Mouse (Mus musculus) adrenal gland (tissue): ENCODE data around the gene Tgfbr3l.

ENCODE experiments used
- intact Hi-C: fragments of 180-260 bp; cut with DNase I; formaldehyde crosslinking; loops from one replicate; pipeline ENCODE4 v1.15.1; 2025
- long read RNA-seq, 2 experiments: library from polyadenylated mRNA; unstranded; transcript quantifications; one replicate each; pipeline ENCODE4 v2.0.0; 2020; ENCODE audit warnings: borderline replicate concordance in 1 of 2; ENCODE audit not compliant: insufficient replicate concordance in 1 of 2

The Tgfbr3l gene
- long read RNA-seq, experiment 1 = 0 reads
- long read RNA-seq, experiment 2 = 0 reads

GRCm38 (mm10) chr8:4247951-4248540 is at the start of gene Tgfbr3l:
Tgfbr3l (plus strand) TSS chr8:4248214.
- intact Hi-C loops = no loop called here

- intact Hi-C loops = no loop called here
These were observed 46.7 kb upstream of the Tgfbr3l start for GRCm38 (mm10) chr8:4201321-4201720.

DNA sequence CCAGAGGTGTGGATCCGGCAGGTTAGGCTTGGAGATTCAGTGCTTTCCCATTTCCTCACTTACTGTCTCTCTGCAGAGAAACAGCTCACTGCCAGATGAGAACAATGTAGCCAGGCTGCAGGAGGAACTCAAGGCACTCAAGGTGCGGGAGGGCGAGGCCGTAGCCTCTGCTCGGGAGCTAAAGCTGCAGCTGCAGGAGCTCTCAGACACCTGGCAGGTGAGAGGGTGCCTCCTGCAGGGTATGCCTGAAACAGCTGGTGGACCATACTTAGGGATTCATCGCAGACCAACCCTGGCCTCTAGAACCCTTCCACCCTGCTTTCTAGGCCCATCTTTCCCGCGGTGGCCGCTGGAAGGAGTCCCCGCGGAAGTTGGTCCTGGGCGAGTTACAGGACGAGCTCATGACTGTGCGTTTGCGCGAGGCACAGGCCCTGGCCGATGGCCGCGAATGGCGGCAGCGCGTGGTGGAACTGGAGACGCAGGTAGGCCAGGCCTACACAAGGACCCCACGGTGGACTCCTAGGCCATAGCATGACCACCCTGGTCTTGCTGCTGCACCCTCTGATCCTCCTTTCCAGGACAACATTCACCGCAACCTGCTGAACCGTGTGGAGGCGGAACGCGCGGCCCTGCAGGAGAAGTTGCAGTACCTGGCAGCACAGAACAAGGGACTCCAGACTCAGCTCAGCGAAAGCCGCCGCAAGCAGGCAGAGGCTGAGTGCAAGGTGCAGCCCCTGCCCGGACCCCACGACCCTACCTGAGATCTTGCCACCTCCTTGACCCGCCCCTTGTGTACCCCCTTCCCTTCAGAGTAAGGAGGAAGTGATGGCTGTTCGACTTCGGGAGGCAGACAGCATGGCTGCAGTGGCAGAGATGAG is 42.5 kb upstream of the Tgfbr3l start:
- intact Hi-C loops = no loop called here

GRCm38 (mm10) chr8:4206182-4207015 is 41.6 kb upstream of the Tgfbr3l start:
- intact Hi-C loops = no loop called here

DNA sequence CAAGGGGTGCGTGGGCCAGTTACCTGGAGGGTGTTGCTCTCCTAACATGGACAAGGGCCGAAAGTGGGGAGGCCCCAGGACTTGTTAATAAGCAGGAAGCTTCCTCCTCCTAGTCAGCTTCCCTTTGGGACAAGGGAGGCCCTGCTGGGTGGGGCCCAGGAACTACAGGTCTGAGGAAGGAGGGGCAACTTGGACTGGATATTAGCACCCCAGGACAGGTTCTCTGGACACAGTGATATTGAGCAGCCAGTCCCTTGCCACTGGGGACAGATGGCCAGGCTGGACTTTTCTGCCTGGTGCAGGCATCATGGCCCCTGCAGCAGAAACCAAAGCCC is 41.0 kb upstream of the Tgfbr3l start:
- intact Hi-C loops = no loop called here

GRCm38 (mm10) chr8:4211097-4211496 is 36.9 kb upstream of the Tgfbr3l start:
- intact Hi-C loops = no loop called here

DNA sequence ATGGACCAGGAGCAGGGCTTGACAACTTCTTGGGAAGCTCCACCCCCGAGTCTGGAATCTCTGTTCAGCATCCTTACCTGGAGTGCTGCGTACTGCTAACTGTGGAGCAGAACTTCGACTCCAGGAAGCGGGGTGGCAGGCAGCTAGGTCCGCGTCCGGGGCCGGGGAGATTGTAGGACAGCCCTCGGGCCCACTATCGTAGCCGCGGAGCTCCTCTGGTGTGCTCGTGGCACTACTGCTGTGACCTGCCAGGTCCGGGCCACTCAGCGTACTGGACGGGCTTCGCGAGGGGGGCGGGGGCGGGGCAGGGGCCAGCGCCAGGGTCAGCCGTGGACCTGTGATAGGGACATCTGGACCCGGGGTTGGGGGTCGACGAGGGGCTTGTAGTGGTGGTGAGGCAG is 35.2 kb upstream of the Tgfbr3l start:
- intact Hi-C loops = no loop called here

GRCm38 (mm10) chr8:4213210-4214005 is 34.6 kb upstream of the Tgfbr3l start:
- intact Hi-C loops = no loop called here

DNA sequence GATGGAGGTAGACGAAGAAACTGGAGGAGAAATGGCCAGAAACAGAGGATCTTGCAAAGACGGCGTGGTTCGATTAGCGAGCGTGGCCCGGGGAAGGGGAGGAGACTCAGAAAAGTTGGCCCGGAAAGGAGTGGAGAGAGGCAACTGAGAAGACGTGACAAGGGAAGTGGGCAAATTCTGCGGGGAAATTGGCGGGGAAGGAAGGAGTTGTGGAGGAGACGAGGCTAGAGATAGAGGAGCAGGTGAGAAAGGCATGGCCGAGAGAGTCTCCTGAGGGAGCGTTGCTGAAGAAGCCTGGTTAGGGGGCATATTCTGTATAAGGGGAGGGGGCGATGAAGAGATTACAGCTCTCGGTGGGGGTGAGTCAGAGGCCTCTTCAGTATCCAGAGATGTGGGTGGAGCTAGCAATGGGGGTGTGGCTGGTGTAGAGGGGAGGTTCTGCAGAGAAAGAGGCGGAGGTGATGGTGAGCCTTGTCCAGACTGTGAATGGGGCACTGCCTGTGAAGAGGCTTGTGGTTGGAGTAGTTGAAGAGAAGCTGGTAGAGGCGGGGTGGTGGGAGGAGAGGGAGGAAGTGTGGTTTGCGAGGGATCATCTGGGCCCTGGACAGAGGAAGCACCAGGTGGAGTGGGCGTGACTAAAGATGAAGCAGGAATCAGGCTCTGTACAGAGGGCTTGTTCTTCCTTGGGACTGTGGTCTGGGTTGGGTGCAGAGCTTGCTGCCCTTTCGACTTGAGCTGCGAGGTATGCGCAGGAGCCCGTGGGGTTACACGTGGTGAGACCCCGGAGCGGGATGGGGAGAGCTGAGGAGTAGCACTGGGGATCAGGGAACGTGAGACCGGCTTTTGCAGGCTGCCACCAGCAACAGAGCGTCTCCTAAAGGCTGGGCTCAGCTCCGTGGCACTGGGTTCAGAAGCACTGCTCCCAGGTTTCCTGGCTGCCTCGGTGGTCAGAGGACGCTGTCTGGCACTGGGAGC is 33.7 kb upstream of the Tgfbr3l start:
- intact Hi-C loops = no loop called here

DNA sequence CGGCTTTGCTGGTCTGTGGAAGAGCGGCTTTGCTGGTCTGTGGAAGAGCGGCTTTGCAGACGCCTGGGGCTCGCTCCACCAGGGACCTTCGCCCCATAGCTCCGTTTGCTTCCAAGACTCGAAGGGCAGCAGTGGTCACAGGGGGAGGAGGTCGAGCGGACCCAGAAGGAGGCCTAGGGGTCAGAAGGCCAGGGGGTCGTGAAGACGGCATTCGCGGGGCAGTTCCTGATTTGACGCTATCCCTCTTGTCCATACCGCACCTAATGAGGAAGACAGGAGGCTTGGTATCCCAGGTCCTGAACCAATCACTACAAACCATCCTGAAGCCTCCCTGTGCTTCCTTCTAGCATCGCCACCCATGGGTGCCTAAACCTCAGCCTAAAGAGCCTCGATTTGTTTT is 31.7 kb upstream of the Tgfbr3l start:
- intact Hi-C loops = no loop called here

DNA sequence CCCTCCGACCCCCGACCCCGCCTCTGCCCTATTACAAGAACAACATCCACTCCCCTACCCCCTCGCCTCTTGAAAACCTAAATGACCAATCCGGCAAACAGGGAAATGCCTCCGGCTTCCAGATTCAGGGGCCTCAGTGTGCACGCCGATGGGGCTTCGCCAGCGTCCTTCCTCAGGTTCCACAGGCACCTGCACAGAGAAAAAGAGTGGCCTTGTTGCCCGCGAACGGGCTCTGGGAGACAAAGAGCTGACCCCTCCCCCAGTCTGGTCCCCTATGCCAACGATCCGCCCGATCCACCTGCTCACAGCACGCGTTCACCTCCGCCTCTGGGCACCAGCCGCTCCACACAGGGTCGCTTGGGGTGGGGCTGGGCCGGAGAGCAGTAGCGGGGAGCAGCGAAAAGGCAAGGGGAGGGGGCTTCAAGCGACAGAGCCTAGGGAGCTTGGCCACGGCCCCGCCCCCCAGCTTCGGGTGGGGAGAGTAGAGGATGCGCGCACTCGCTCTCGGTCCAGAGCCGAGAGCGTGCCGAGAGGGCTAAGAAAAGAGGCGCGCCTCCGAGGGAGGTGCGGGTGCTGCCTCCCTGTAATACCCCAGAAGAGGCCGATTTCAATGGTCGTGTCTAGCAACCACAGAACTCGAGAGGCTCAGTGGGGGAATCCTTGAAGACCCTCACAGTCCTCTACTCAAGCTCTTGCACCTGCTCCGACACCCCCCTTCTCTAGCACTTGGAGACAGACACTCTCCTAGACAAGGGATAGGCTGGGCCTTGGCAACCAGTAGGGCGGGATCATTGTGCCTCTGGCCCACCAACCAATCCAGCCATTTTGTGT is 31.0 kb upstream of the Tgfbr3l start, which contains the start of gene Prr36:
Gene Prr36, minus strand, starts transcription at position 669 of the 831 bp plus-strand sequence.
- intact Hi-C loops = no loop called here

GRCm38 (mm10) chr8:4219617-4220016 is 28.4 kb upstream of the Tgfbr3l start:
- intact Hi-C loops = no loop called here

GRCm38 (mm10) chr8:4222059-4222458 is 26.0 kb upstream of the Tgfbr3l start:
- intact Hi-C loops = no loop called here

GRCm38 (mm10) chr8:4226323-4226722 is 21.7 kb upstream of the Tgfbr3l start:
- intact Hi-C loops = no loop called here

- intact Hi-C loops = no loop called here
These were observed 21.2 kb upstream of the Tgfbr3l start, which contains the start of gene Lrrc8e for GRCm38 (mm10) chr8:4226739-4227347. Lrrc8e (plus strand) TSS chr8:4226827.

DNA sequence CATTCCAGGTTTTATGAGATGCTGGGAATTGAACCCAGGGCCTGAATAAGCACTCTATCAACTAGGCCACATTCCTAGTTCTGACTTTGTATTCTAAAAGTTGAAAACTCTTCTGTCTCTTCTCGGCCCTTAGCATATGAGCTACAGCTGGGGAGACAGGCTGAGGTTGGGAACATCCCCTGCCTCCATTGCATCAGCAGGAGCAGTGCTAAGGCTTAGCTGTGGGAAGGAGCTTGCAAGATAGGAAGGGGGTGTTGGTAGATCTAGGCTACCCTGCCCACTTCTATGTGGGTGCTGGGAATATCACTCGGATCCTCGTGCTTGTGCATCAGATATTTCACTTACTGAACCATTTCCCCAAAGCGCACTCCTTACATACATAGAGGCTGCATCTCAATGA is 20.1 kb upstream of the Tgfbr3l start:
- intact Hi-C loops = no loop called here

GRCm38 (mm10) chr8:4229784-4230183 is 18.2 kb upstream of the Tgfbr3l start:
- intact Hi-C loops = no loop called here

- intact Hi-C loops = no loop called here
These were observed 17.2 kb upstream of the Tgfbr3l start for GRCm38 (mm10) chr8:4230612-4231351.
